Mouse (Mus musculus) olfactory bulb, adult 2 months (tissue): ENCODE measurements at regions not wholly inside any gene's neighbourhood (a gene's known extent, or its start where the extent isn't known, plus 50 kb on each side); places are given as distances from the start of the nearest gene placed in this dataset.

Source experiments
- CTCF ChIP-seq: fragments of 200-500 bp; IDR thresholded peaks from 2 replicates; pipeline ENCODE4 v1.5.1; 2012; ENCODE audit warnings: low read depth, mild to moderate bottlenecking, low read length, moderate library complexity; ENCODE audit not compliant: insufficient read depth
- POLR2A ChIP-seq: fragments of 200-500 bp; IDR thresholded peaks from 2 replicates; pipeline ENCODE4 v1.6.1; 2012; ENCODE audit warnings: mild to moderate bottlenecking, low read depth, low read length, moderate library complexity; ENCODE audit not compliant: insufficient read depth

DNA sequence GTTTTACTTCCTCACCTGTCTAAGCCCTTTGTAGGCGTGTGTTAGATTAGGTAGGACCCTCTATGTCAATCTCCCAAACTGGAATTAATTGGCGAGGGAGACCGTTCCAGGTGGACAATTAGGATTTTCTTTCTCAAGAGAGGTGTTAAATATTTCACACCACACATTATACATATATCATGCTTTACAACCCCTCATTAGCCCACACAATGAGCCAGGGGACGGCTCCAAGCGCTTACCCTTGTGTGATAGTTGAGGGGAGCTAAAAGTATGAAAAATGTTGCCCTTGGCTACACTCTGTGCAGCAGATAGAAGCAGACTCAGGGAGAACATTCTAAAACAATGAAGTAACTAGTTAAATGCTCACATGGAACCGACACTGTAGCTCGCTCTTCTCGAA, 153.5 kb upstream of the Cep162 start:
- TF ChIP-seq POLR2A (no peak), CTCF (no peak)
